Mouse (Mus musculus) right cerebral cortex, postnatal 36 days (tissue): ENCODE results near the gene Btbd8.

Experiments
- DNase-seq, 2 experiments: peaks; one replicate each; pipeline ENCODE4 v3.0.0; 2022; ENCODE audit warnings: low spot score in 2 of 2, mixed read lengths in 1 of 2

Gene Btbd8

GRCm38 (mm10) chr5:107437464-107438281, at the start of gene Btbd8:
TSS of gene Btbd8 (plus strand) at chr5:107437997.
- DNase-seq, result peak; percentile 86 to 88

GRCm38 (mm10) chr5:107389373-107389772, 48.4 kb upstream of the Btbd8 start:
- no peak for DNase-seq

GRCm38 (mm10) chr5:107394437-107394836, 43.4 kb upstream of the Btbd8 start:
- DNase-seq, result no peak

GRCm38 (mm10) chr5:107402436-107402835, 35.4 kb upstream of the Btbd8 start, which contains the start of gene Ephx4:
TSS of gene Ephx4 (plus strand) at chr5:107402736.
- DNase-seq, result no peak

GRCm38 (mm10) chr5:107403011-107403946, 34.5 kb upstream of the Btbd8 start:
- peak; percentile 29 to 31 for DNase-seq

- peak; percentile 63 to 83 for DNase-seq
These were observed 33.7 kb upstream of the Btbd8 start for GRCm38 (mm10) chr5:107403947-107404684.

DNA sequence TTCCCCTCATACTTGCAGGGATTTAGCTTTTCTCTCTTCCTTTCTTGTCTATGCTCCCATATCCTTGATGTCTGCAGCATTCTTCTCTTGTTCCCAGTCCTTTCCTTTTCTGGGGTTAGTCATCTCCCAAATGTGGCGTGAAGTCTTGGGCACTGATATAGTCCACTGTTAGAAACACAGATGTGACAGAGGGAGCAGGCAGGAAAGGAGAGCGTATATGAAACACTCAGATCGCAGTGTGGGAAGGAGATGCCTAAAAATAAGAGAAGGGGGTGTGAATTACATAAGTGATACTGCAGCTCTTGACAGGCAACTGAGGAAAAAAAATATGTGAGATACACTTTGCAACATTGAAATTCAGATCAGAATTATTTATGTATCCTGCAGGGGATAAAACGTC, 32.4 kb upstream of the Btbd8 start:
- peak; percentile 60 to 85 for DNase-seq

- no peak for DNase-seq
These were observed 27.5 kb upstream of the Btbd8 start for GRCm38 (mm10) chr5:107410305-107410704.

DNA sequence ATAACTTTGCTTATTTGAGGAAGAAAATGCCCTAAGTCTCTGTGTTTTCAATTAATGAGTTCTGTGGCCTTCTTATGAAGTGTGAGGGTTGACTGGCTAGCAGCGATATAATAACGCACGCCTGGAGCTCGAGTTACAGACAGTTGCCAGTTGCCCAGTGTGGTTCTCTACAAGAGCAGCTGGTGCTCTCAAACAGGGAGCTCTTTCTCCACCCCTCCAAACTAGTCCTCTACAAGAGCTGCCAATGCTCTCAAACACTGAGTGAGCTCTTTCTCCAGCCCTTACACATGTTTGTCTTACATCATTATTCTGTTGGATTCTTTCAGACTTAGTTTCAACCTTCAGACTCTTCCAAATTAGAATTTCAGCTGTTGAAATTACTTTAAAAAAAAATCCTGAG, 26.5 kb upstream of the Btbd8 start:
- DNase-seq, result peak in 1 of 2 experiments; percentile 34

DNA sequence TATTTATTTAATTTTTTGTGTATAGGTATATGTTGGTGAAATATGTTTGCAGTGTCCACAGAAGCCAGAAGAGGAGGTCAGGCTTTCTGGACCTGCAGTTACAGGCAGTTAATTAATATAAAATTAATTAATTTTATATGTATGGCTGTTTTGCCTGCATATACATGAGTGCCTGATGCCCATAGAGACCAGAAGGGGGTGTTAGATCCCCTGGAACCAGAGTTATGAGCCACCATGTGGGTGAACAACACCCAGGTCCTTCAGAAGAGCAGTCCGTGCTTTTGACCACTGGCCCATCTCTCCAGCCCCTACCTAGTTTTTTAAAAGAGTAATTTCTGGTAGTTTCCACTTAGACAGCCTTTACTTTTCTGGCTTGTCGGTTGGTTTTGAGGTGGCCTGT, 25.5 kb upstream of the Btbd8 start:
- DNase-seq, result no peak

DNA sequence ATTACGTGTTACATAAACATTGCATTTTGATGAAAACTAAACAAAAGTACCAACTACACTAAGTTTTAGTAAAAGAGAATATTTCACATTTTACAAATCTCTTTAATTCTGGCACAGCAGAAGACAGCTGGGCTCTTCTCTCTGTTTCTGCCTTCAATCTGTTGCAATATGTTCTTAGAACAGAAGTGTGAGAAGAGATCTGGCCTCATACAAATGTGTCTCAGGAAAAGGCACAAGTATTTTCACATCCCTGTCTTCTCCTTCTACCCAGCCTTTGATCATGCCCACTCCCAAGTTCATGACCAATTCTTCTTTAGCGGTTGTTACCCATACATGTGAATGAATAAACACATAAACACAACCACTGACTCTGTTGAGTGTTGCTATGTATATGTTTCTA, 22.7 kb upstream of the Btbd8 start:
- DNase-seq, result no peak

DNA sequence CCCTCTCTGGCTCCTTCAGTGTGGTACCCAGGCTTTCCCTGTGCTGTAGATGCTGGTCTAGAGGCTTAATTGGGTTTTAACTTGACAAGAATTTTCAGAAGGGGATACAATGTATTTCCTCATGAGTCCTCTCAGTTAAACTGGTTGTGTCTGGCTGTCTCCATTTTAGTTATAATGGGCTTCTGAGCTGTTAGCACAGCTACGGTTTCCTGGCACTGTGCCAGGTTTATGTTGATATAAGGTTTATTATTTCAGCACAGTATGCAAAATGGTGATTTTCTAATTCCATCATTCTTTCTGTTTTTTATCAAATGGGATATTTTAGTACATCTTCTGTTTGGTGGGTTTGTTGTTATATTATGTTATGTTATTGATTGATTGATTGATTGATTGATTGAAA, 16.1 kb upstream of the Btbd8 start:
- DNase-seq, result no peak

- DNase-seq, result no peak
These were observed 6.5 kb upstream of the Btbd8 start, which contains the start of gene Lpcat2b for GRCm38 (mm10) chr5:107431249-107431648. TSS of gene Lpcat2b (plus strand) at chr5:107431549.

GRCm38 (mm10) chr5:107434001-107434400, 3.8 kb upstream of the Btbd8 start:
- no peak for DNase-seq

- DNase-seq, result no peak
These were observed 1.6 kb upstream of the Btbd8 start for GRCm38 (mm10) chr5:107436185-107436584.

GRCm38 (mm10) chr5:107436587-107437209, 1.1 kb upstream of the Btbd8 start:
- DNase-seq, result no peak

- DNase-seq, result no peak
These were observed 556 bp downstream of the Btbd8 start for GRCm38 (mm10) chr5:107438353-107438752.

- peak in 1 of 2 experiments; percentile 39 for DNase-seq
These were observed 4.1 kb downstream of the Btbd8 start for GRCm38 (mm10) chr5:107441881-107442280.

DNA sequence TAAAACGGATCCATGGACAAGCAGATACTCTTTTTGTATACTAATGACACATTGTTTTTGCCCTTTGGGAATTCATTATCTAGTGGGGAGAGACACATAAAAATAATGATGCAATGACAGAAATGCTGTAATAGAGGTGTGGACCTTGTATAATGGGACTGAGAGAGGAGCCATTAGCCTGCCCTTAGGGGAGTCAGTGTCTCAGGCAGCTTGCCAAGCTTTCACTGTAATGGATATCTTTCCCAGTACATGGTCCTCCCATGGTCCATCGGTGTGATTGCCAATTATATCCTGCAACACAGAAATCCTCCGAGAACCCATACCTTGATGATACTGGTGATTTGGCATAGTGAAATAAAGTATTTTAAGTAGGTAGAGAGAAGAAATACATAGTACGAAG, 6.5 kb downstream of the Btbd8 start:
- no peak for DNase-seq

DNA sequence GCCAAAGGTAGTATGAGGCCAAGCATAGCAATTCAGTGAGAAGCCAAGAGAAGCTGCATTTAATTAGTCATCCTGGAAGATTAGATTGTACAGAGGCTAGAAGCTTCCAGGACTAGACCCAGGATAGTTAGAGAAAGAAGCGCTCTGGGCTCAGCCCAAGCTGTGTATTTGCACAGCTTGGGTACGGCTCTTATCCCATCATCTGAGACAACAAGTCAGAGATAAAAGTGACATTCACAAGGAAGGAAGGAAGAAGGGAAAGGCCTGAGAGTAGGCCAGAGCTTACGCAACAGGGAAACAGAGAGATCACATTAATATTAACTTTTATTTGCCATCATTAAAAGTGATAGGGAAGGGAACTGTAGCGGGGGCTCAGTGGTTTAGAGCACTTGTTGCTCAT, 10.2 kb downstream of the Btbd8 start:
- DNase-seq, result no peak

- DNase-seq, result peak in 1 of 2 experiments; percentile 37
These were observed 11.0 kb downstream of the Btbd8 start for GRCm38 (mm10) chr5:107448784-107449183.
